Mouse (Mus musculus): ENCODE data around the gene Umad1.

DNA sequence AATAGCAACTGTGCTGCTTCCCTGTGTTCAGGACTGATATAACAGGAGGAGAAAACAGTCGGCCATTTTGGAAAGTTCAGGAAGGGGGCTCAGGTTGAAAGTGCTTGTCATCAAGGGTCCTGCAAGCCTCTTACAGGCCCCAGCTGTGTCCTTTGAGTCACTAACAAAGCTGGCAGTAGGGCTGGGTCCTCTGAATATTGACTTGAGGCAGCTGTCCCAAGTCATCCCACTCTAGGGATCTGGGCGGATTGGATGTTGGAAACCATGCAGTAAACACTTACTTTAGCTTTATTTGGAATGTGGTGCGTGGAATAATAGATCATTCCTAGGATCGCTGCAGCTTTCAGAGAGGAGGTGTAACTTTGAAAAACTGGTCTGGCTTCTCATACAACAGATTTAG, 215.7 kb downstream of the Umad1 start:
- TF ChIP-seq ZNF384 (IDR thresholded peaks at IDR 0.05; ENCODE audit: low read depth, low read length): no peak
- no peak for TF ChIP-seq ZC3H11A (IDR thresholded peaks at IDR 0.05; ENCODE audit: borderline replicate concordance, low read depth, low read length)
- no peak for TF ChIP-seq MAFK (IDR thresholded peaks at IDR 0.05; ENCODE audit: insufficient read depth, low read depth, low read length)
- TF ChIP-seq CHD2 (IDR thresholded peaks at IDR 0.05; ENCODE audit: low read depth, low read length): no peak
